Mouse (Mus musculus): Measurements from ENCODE around the gene Ddx28. TPM values are rescaled to one million over a fixed set of nuclear protein-coding genes. Genes with fewer than 3 reads are reported as not detected.

Ddx28 gene
- polyA plus RNA-seq, 1 experiment from 2014 or later = 8.7 TPM

DNA sequence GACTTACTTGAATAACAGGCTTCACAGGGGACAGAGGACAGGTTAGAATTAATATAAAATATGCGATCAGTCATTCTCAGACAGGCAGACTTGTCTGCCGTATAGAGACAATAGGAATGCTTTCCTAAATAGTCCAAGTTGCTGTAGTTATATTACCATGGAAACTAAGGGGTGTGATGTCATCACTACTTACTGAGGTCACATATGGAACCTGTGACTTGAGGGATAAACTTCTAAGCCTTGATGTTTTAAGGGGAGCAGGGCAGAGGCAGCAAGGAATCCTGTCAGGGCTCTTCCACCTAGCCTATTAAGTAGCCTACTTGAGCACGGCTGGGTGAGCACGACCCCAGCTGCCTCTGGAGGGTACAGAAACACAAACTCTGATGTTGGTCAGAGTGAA, 5.8 kb downstream of the Ddx28 start, which contains the start of gene Dpep2nb:
Dpep2nb (minus strand) TSS at position 101 of the 400 bp plus-strand sequence.
- ATAC-seq (ENCODE audit: low read depth) = no peak
- Histone ChIP-seq H3K4me1 (ENCODE audit: control insufficient read depth, low read depth, low read length) (peaks cover 17% of the 10 kb centered on the region), H3K36me3 (ENCODE audit: control insufficient read depth, insufficient read depth) (no peaks in the 10 kb centered on the region), H3K9me3 (replicated peaks; ENCODE audit: control insufficient read depth, low read length) (no peaks in the 10 kb centered on the region), H3K9ac (ENCODE audit: low read depth, low read length) (no peak within 1 kb of the TSS), H3K27ac (ENCODE audit: low read length) (no peak within 1 kb of the TSS), H3K4me3 (ENCODE audit: low read depth, low read length) (no peak within 1 kb of the TSS), H3K4me2 (ENCODE audit: low read depth, low read length) (no peak within 1 kb of the TSS), H3K27me3 (ENCODE audit: control insufficient read depth, insufficient read depth, low read depth, low read length) (no peaks in the 10 kb centered on the region)
- WGBS (ENCODE audit: insufficient replicate concordance) = 74% methylated on average over 4 of the region's 4 CpGs

DNA sequence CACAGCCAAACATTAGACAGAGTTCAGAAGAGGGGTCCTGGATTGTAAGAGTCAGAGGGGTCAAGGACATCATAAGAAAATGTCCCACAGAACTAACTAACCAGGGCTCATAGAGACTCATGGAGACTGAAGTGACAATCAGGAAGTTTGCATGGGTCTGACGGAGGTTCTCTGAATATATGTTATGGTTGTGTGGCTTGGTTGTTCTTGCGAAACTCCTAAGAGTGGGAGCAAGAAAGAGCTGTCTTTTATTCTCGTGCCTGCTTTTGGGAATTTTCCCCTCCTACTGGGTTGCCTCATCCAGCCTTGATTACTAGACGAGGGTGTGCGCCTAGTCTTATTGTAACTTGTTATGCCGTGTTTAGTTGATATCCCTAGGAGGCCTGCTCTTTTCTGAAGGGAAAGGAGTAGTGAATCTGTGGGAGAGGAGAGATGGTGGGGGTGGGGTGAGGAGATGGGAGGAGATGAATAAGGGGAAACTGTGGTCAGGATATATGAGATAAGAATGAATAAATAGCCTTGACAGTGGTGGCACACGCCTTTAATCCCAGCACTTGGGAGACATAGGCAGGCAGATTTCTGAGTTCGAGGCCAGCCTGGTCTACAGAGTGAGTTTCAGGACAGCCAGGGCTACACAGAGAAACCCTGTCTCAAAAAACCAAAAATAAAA, 7.0 kb downstream of the Ddx28 start:
- ATAC-seq (ENCODE audit: low read depth) = no peak
- no peak overlapping the region for H3K27ac ChIP-seq (ENCODE audit: low read length)
- no peak overlapping the region for H3K4me3 ChIP-seq (ENCODE audit: low read depth, low read length)
- no peak overlapping the region for H3K4me2 ChIP-seq (ENCODE audit: low read depth, low read length)
- H3K36me3 ChIP-seq (ENCODE audit: control insufficient read depth, insufficient read depth) = no peaks in the 10 kb centered on the region
- H3K27me3 ChIP-seq (ENCODE audit: control insufficient read depth, insufficient read depth, low read depth, low read length) = no peaks in the 10 kb centered on the region
- no peaks in the 10 kb centered on the region for H3K9me3 ChIP-seq (replicated peaks; ENCODE audit: control insufficient read depth, low read length)
- 41% methylated on average over 8 of the region's 8 CpGs for WGBS (ENCODE audit: insufficient replicate concordance)
- no peak overlapping the region for H3K9ac ChIP-seq (ENCODE audit: low read depth, low read length)
- peaks cover 7% of the 10 kb centered on the region for H3K4me1 ChIP-seq (ENCODE audit: control insufficient read depth, low read depth, low read length)

- no peaks in the 10 kb centered on the region for H3K9me3 ChIP-seq (replicated peaks; ENCODE audit: control insufficient read depth, low read length)
- H3K4me3 ChIP-seq (ENCODE audit: low read depth, low read length) = no peak overlapping the region
- H3K36me3 ChIP-seq (ENCODE audit: control insufficient read depth, insufficient read depth) = no peaks in the 10 kb centered on the region
- no peaks in the 10 kb centered on the region; the same call in 1 of the 2 replicates for H3K4me1 ChIP-seq (ENCODE audit: control insufficient read depth, low read depth, low read length)
- ATAC-seq (ENCODE audit: low read depth) = no peak
- no peak overlapping the region for H3K9ac ChIP-seq (ENCODE audit: low read depth, low read length)
- H3K27me3 ChIP-seq (ENCODE audit: control insufficient read depth, insufficient read depth, low read depth, low read length) = no peaks in the 10 kb centered on the region
- H3K4me2 ChIP-seq (ENCODE audit: low read depth, low read length) = no peak overlapping the region
- 64% methylated on average over 4 of the region's 4 CpGs for WGBS (ENCODE audit: insufficient replicate concordance)
- H3K27ac ChIP-seq (ENCODE audit: low read length) = no peak overlapping the region
Observed at GRCm38 (mm10) chr8:106001908-106002307, 9.8 kb downstream of the Ddx28 start.

- H3K9ac ChIP-seq (ENCODE audit: low read depth, low read length) = no peak overlapping the region
- no peaks in the 10 kb centered on the region for H3K36me3 ChIP-seq (ENCODE audit: control insufficient read depth, insufficient read depth)
- WGBS (ENCODE audit: insufficient replicate concordance) = 48% methylated on average over 2 of the region's 2 CpGs
- no peaks in the 10 kb centered on the region for H3K27me3 ChIP-seq (ENCODE audit: control insufficient read depth, insufficient read depth, low read depth, low read length)
- no peak overlapping the region for H3K4me3 ChIP-seq (ENCODE audit: low read depth, low read length)
- ATAC-seq (ENCODE audit: low read depth) = peak; percentile 81
- peak overlapping the region; percentile 46 for H3K27ac ChIP-seq (ENCODE audit: low read length)
- H3K9me3 ChIP-seq (replicated peaks; ENCODE audit: control insufficient read depth, low read length) = no peaks in the 10 kb centered on the region
- peaks cover 4% of the 10 kb centered on the region; the same call in 1 of the 2 replicates for H3K4me1 ChIP-seq (ENCODE audit: control insufficient read depth, low read depth, low read length)
- no peak overlapping the region for H3K4me2 ChIP-seq (ENCODE audit: low read depth, low read length)
Observed at GRCm38 (mm10) chr8:105998971-105999370, 12.7 kb downstream of the Ddx28 start.

- Histone ChIP-seq H3K9ac (ENCODE audit: low read depth, low read length) (no peak overlapping the region), H3K4me2 (ENCODE audit: low read depth, low read length) (no peak overlapping the region), H3K27me3 (ENCODE audit: control insufficient read depth, insufficient read depth, low read depth, low read length) (no peaks in the 10 kb centered on the region), H3K36me3 (ENCODE audit: control insufficient read depth, insufficient read depth) (no peaks in the 10 kb centered on the region), H3K9me3 (replicated peaks; ENCODE audit: control insufficient read depth, low read length) (no peaks in the 10 kb centered on the region), H3K4me3 (ENCODE audit: low read depth, low read length) (no peak overlapping the region), H3K4me1 (ENCODE audit: control insufficient read depth, low read depth, low read length) (peaks cover 4% of the 10 kb centered on the region), H3K27ac (ENCODE audit: low read length) (no peak overlapping the region)
- WGBS (ENCODE audit: insufficient replicate concordance) = 33% methylated on average over 7 of the region's 7 CpGs
- ATAC-seq (ENCODE audit: low read depth) = no peak
Observed at GRCm38 (mm10) chr8:105996359-105996758, 15.3 kb downstream of the Ddx28 start.

DNA sequence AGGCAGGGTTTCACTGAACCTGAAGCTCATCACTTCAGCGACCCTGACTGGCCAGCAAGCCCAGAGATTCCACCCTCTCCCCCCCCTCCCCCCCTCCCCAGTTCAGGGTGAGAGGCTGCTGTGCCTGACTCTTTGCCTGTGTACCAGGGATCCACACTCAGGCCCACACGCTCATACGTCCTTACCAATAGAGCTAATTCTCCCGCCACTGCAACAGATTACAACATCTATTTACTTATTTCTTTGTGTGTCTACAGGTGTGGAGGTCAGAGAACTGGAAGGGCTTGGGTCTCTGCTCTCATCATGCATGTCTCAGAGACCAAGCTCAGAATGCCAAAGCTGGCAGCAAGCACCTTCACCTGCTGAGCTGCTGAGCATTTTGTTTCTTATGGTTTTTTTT, 18.5 kb downstream of the Ddx28 start:
- no peaks in the 10 kb centered on the region for H3K36me3 ChIP-seq (ENCODE audit: control insufficient read depth, insufficient read depth)
- H3K9ac ChIP-seq (ENCODE audit: low read depth, low read length) = no peak overlapping the region
- peak; percentile 82 for ATAC-seq (ENCODE audit: low read depth)
- peaks cover 4% of the 10 kb centered on the region; the same call in 1 of the 2 replicates for H3K27me3 ChIP-seq (ENCODE audit: control insufficient read depth, insufficient read depth, low read depth, low read length)
- 50% methylated on average over 4 of the region's 4 CpGs for WGBS (ENCODE audit: insufficient replicate concordance)
- H3K9me3 ChIP-seq (replicated peaks; ENCODE audit: control insufficient read depth, low read length) = no peaks in the 10 kb centered on the region
- H3K4me2 ChIP-seq (ENCODE audit: low read depth, low read length) = no peak overlapping the region
- H3K4me3 ChIP-seq (ENCODE audit: low read depth, low read length) = no peak overlapping the region
- 0 out of 2 replicates have a peak overlapping the region, but pooled peaks have one; percentile 16 for H3K27ac ChIP-seq (ENCODE audit: low read length)
- peaks cover 11% of the 10 kb centered on the region for H3K4me1 ChIP-seq (ENCODE audit: control insufficient read depth, low read depth, low read length)

DNA sequence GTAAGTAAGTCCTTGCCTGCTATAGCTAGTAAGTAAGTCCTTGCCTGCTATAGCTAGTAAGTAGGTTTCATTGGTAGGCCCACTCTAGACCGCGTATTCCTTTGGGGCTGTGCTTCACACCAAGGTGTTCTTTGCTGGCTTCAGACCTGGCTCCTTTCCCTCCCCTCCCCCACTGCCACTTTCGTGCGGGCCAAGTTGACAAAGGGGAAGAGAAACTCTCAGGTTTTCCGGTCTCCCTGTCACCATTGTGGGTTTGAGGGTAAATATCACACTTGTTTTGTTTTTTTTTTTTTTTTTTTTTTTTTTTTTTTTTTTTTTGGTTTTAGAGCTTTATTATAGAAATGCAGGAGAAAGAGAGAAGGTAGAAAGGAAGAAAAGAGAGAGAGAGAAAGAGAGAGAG, 19.2 kb downstream of the Ddx28 start:
- Histone ChIP-seq H3K9ac (ENCODE audit: low read depth, low read length) (no peak overlapping the region), H3K36me3 (ENCODE audit: control insufficient read depth, insufficient read depth) (no peaks in the 10 kb centered on the region), H3K4me1 (ENCODE audit: control insufficient read depth, low read depth, low read length) (peaks cover 11% of the 10 kb centered on the region), H3K9me3 (replicated peaks; ENCODE audit: control insufficient read depth, low read length) (no peaks in the 10 kb centered on the region), H3K27ac (ENCODE audit: low read length) (no peak overlapping the region), H3K4me2 (ENCODE audit: low read depth, low read length) (no peak overlapping the region), H3K4me3 (ENCODE audit: low read depth, low read length) (no peak overlapping the region), H3K27me3 (ENCODE audit: control insufficient read depth, insufficient read depth, low read depth, low read length) (peaks cover 4% of the 10 kb centered on the region; the same call in 1 of the 2 replicates)
- whole genome bisulfite sequencing (ENCODE audit: insufficient replicate concordance) = 41% methylated on average over 5 of the region's 5 CpGs
- ATAC-seq (ENCODE audit: low read depth) = no peak

- no peak overlapping the region for H3K9ac ChIP-seq (ENCODE audit: low read depth, low read length)
- 50% methylated on average over 2 of the region's 2 CpGs for WGBS (ENCODE audit: insufficient replicate concordance)
- no peak for ATAC-seq (ENCODE audit: low read depth)
- H3K4me2 ChIP-seq (ENCODE audit: low read depth, low read length) = no peak overlapping the region
- no peak overlapping the region for H3K4me3 ChIP-seq (ENCODE audit: low read depth, low read length)
- H3K4me1 ChIP-seq (ENCODE audit: control insufficient read depth, low read depth, low read length) = peaks cover 8% of the 10 kb centered on the region
- H3K36me3 ChIP-seq (ENCODE audit: control insufficient read depth, insufficient read depth) = no peaks in the 10 kb centered on the region
- H3K27me3 ChIP-seq (ENCODE audit: control insufficient read depth, insufficient read depth, low read depth, low read length) = peaks cover 4% of the 10 kb centered on the region; the same call in 1 of the 2 replicates
- no peaks in the 10 kb centered on the region for H3K9me3 ChIP-seq (replicated peaks; ENCODE audit: control insufficient read depth, low read length)
- H3K27ac ChIP-seq (ENCODE audit: low read length) = no peak overlapping the region
Observed at GRCm38 (mm10) chr8:105991546-105991945, 20.1 kb downstream of the Ddx28 start.

- ATAC-seq (ENCODE audit: low read depth) = peak; percentile 46; the same call in 1 of the 2 replicates
Observed at GRCm38 (mm10) chr8:105990856-105991387, 20.8 kb downstream of the Ddx28 start, which contains the start of gene Dus2. Gene Dus2 (plus strand): TSS chr8:105991337.

More at GRCm38 (mm10) chr8:105990856-105991387, 20.8 kb downstream of the Ddx28 start, which contains the start of gene Dus2:
- 10% methylated on average over 15 of the region's 15 CpGs for WGBS (ENCODE audit: insufficient replicate concordance)
- H3K27me3 ChIP-seq (ENCODE audit: control insufficient read depth, insufficient read depth, low read depth, low read length) = peaks cover 4% of the 10 kb centered on the region; the same call in 1 of the 2 replicates
- H3K27ac ChIP-seq (ENCODE audit: low read length) = no peak within 1 kb of the TSS
- peaks cover 7% of the 10 kb centered on the region for H3K4me1 ChIP-seq (ENCODE audit: control insufficient read depth, low read depth, low read length)
- H3K9ac ChIP-seq (ENCODE audit: low read depth, low read length) = no peak within 1 kb of the TSS
- no peaks in the 10 kb centered on the region for H3K9me3 ChIP-seq (replicated peaks; ENCODE audit: control insufficient read depth, low read length)
- no peaks in the 10 kb centered on the region for H3K36me3 ChIP-seq (ENCODE audit: control insufficient read depth, insufficient read depth)
- H3K4me3 ChIP-seq (ENCODE audit: low read depth, low read length) = no peak within 1 kb of the TSS
- no peak within 1 kb of the TSS for H3K4me2 ChIP-seq (ENCODE audit: low read depth, low read length)

Measured in liver, embryonic 16.5 days (tissue).